Mouse (Mus musculus): Measurements from ENCODE around the gene Gata1.
"Not testable (repeated sequence)": the region's sequence is repeated elsewhere in the genome, so short reads cannot be mapped to it uniquely, and the experiment has no call there.

Gata1 gene

DNA sequence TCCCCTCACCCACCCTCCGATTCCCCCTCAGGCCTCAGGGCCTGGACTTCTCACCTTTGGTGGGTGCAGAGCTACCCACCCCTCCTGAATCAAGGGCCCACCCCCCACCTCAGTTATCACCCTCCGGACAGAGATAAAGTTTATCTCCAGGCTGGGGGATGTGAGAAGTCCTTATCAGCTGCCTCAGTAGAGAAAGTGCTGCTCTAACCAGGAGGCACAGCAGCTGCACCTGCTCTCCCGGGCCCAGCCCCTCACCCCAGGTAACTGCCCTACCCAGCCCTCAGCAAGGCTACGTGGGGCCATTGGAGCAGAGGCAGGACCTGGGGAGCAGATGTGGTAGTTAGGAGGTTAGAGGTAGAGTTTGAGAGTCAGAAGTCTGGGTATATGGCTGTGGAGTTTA is 11.7 kb downstream of the Gata1 start:
- no peak for DNase-seq (ENCODE audit: low read depth, low spot score)

DNA sequence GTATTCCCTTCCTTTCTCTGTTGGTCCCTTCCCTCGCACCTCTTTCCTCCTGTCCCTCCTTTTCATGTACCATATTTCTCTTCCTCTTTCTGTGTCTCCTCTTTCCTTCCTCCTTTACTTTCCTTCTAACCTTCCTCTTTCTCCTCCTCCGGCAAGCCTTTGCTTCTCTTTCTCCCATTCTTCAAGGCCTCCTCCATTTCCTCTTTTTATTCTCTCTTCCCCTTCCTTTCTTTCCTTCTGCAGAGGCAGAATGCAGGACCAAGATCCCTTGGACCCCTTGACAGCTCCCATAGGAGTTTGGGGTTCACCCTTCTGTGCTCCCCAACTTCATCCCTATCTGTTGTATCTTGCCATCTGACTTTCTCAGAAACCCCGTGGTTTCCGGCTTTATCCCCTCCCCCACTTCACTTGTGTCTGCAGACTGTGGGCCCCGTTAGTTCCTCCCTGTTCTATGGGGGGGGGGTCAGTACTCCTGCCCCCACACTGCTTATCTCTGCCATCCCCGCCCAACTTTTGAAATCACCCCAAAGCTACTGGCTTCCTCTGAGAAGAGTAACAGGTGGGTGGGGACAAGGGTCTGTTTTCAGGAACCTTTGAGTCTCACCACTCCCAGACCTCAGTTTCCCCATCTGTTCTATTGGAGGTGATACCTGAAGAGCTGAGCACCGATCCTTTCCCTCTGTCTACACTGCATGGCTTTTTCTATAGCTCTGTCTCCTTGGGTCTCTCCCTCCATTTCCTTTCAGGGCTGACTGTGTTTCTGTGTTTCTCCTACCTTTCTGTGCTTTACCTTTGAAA is 13.8 kb downstream of the Gata1 start:
- DNase-seq (ENCODE audit: low read depth, low spot score), result no peak

DNA sequence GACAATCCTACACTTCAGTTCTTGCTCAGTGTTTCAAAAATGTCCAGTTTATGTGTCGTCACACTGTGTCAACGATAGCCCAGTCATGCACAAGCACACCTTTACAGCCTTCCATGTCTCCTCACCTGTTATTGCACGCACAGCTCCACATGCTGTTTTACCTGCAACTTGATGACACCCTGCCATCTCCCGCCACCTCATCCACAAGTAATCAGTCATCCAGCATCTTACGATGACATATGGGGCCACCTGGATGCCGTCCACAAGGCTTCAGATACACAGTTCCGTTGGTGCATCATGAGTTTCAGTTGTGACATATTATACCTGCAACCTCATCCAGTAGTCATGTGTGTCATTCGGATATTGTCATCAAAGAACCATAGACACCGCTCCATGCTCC is 19.0 kb downstream of the Gata1 start:
- DNase-seq (ENCODE audit: low read depth, low spot score), result no peak

DNA sequence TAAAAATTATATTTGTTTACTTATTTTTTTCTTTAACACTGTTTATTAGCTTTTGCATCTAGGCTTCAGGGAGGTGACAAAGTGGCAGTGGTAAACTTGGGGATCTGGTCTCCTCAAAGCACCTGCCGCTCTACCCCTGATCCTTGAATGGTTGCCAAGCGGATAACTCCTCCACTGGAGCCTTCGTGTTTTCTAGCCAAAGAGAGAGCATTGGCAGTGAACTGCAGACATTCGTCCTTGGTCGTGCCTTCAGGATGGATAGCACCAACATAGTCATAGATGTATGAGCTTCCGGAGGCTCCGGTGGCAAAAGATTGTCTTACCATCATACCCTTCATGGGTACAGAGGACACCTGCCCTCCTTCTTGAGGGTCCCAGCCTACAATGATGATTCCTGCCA is 27.8 kb downstream of the Gata1 start:
- DNase-seq (ENCODE audit: low read depth, low spot score), result no peak

DNA sequence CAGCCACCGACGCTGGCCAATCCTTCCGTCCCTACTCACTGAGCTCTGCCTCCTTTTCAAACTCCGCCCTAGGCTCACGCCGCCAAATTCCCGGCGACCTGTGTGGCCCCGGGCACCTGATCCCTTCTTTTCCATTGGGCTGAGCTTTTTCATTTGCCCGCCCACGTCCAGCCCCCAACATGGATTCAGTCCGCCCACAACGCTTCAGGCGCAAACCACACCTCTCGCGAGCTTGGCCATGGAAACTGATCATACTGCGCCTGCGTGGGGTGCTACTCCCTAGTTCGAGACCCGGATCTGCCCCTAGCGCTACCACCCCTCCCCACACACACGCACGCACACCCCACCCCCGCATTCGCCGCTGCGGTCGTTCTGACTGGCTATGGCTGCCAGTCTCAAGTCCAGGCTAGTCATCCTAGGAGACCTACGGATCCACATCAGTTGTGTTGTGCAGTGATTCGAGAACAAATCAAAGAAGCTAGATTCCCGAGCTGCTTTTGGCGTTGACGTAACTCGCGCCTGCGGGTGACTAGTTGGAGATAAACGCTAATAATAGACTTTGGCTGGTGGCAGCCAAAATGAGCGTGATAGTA is 29.9 kb downstream of the Gata1 start:
- peak; percentile 96 for DNase-seq (ENCODE audit: low read depth, low spot score)

DNA sequence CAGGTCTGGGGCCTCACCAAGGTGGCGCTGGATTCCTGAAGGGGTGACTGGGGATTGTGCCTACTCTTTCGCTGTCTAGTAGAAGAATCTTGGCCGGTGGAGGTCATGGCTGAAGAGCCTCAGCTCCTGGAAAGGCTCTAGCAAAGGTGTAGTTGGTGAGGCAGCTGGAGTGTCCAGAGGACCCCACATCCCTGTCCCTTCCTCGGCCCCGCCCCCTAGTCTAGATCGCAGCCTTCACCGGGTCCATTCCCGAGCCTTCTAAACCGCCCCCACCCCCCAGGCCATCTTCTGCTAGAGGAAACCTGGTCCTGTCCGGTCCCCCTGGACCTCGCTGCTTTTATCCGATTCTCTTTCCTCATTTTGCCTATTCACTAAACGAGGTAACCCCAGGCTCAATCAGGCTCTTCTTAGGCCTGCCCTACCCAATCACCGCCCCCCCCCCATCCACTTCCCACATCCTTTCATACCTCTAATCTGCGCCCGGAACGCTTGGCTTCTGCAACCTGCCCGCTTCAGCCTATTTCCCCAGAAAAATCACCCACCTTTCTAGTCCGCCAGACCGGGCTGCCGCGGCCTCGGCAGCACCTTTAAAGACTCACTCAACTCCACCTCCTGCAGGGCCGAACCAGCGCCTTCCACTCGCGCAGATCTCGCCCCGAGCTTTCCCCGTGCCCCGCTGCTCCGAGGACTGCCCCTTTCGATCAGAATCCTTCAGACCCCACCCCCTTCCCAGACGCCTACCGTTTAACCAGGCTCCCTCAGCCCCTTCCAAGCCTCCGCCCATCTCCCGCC is 30.6 kb downstream of the Gata1 start, which contains the start of gene Hdac6:
Hdac6 (minus strand) TSS at position 782 of the 792 bp plus-strand sequence.
- DNase-seq (ENCODE audit: low read depth, low spot score), result no peak

DNA sequence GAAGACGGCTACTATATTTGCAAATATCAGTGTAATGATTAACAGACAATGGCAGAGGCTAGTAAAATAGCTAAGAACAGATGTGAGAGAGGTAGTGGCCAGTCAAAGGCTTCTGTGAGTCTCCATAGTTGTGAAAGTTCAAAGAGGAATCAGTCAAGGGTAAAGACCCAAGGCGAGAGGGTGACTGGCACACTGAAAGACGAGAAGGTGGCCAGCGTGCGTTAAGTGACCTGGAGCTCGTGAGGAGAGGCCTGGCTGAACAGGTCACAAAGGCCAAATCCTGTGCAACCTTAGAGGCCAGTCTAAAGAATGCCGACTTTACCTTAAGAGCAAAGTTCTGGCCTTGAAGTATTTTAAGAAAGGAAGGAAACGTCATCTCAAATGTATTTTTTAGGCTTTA is 32.3 kb downstream of the Gata1 start:
- no peak for DNase-seq (ENCODE audit: low read depth, low spot score)

DNA sequence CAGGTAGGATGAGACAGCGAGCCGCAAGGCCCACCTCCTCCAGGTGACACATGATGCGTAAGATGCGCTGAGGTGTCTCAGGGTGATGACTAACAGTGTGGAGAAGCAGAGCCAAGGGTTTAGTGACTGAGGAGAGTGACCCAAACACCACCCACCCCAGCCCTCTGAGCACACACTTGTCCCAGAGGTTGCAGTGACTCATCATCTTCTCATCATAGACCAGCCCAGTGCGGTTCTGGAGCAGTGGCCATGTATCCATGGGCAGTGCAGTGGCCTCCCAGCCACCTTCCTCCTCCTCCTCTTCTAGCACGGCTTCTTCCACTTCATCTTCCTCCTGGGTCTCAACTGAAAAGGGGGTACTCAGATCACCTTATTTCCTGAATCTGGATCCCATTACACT is 40.2 kb downstream of the Gata1 start:
- DNase-seq (ENCODE audit: low read depth, low spot score), result no peak

DNA sequence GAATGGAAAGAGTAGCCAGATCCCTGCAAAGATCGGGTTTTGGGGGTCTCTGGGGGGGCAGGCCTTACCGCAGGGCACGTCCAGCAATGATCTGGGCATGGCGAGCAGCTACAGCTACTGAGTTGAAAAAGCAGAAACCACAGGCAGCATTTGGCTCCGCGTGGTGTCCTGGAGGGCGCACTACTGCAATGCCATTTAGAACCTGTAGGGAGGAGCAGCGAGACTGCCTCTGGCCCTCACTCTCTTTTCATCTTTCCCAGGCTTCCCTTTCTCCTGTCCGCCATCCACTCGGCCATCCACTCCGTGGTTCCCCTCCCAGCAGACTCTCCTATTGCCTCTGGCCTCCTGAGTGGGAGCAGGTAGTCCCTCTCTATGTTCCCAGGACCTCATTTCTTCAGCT is 41.0 kb downstream of the Gata1 start:
- no peak for DNase-seq (ENCODE audit: low read depth, low spot score)

DNA sequence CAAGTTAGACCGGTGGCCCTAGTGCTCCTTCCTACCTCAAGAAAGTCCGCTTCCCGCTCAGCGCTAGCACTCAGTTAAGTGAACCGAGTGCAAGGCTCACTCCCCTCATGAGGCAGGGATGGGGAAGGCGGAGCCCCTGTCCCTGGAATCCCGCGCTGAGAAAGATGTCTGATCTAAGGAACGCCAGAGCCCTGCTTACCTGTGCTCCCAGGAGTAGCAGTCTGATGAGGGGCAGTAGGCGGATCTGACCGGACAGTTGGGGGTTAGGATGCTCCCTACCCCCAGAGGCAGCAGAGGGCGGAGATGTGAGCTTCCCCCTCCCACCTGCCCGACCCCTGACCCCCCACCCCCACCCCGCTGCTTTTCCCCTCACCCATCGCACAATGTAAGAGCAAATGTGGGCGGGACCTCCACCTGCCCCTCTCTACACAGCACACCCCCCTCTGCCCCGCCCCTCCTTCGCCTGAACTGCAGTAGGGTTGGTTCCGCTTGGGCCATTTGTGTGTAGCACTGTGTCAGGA is 49.5 kb downstream of the Gata1 start, which contains the start of gene Eras:
Eras (minus strand) TSS at position 338 of the 521 bp plus-strand sequence.
- no peak for DNase-seq (ENCODE audit: low read depth, low spot score)

DNA sequence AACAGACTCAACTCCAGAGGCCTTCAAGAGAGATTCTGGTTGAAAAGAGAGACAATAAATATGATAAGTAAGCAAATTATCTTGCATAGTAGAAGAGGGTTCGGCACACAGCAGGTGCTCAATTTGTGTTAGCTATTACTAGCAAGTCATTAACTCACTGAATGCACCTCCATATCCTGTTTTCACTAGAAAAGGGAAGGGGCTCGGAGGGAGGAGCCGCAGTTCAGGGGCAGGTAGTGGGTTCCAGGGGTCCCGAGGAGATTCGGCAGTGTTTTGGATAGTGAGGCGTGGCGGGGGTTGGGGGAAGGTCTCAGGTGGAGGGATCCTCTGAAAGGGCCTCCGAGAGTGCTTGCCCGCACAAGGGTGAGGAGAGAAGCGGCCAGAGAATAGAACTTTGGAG is 50.8 kb downstream of the Gata1 start:
- DNase-seq (ENCODE audit: low read depth, low spot score), result no peak

DNA sequence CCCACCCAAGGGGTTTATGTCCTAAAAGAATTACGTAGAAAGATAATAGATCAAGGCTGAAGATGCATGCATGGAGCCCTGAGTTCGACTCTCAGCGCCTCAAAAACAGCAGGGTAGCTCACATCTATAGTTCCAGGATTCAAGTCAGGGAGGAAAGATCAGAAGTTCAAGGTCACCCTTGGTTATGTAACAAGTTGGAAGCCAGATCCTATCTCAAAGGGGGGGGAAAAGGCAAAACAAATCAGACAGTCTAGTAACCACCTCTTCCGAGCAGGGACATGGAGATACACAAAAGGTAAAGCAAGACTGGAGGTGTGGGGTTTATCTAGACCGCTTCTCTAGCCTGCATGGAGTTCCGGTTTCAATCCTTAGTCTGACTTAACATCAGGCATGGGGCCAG is 51.6 kb downstream of the Gata1 start:
- no peak for DNase-seq (ENCODE audit: low read depth, low spot score)

DNA sequence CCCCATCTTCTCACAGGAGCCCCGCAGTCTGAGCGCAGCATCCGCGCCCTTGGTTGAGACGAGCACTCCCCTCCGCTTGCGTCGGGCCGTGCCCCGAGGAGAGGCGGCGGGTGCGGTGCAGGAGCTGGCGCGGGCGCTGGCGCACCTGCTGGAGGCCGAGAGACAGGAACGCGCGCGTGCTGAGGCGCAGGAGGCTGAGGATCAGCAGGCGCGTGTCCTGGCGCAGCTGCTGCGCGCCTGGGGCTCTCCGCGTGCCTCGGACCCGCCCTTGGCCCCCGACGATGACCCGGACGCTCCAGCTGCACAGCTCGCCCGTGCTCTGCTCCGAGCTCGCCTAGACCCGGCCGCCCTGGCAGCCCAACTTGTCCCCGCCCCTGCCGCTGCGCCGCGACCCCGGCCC is 55.8 kb downstream of the Gata1 start:
- DNase-seq (ENCODE audit: low read depth, low spot score), result no peak

DNA sequence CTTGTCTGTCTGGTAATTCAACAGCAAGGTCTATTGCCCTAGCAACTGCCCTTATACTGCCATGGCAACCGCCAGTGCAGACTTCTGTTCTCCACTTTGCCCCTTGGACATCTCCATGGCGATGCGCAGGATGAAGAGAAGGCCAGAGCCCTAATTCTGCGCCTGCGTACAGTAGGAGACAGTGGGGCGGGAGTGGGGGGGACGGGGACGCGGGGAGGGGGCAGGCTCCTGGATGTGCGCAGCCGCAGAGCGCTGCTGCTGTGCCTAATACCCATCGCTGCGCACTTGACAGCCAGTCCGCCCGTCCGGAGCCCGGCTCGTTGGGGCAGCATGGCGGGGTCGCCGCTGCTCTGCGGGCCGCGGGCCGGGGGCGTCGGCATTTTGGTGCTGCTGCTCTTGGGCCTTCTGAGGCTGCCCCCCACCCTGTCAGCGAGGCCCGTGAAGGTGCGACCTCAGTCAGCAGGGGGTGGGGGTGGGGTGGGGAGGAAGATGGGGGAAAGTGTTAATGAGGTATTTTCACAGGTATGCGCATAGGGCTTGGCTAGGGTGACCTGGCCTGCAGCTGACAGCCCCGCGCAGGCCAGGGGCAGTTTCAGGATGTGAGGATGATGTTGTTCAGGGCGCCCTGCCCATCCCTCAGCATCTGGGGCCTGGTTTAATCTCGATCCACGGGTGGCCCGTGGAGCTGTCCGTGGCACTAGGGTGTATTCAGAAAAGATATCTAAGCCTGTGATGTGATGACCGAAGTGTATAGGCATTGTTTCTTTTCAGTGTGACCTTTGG is 58.1 kb downstream of the Gata1 start, which contains the start of gene Pcsk1n:
Pcsk1n (plus strand) TSS at position 222 of the 783 bp plus-strand sequence.
- peak; percentile 55 for DNase-seq (ENCODE audit: low read depth, low spot score)

DNA sequence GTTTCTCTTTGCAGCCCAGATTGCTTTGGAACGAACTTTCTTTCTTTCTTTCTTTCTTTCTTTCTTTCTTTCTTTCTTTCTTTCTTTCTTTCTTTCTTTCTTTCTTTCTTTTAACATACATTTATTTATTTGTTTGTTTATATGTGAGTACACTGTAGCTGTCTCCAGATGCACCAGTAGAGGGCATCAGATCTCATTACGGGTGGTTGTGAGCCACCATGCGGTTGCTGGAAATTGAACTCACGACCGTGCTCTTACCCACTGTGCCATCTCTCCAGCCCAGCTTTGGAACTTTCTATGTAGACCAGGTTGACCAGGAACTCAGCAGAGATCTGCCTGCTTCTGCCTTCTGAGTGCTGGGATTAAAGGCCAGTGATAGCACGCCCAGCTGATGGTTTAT is 59.9 kb downstream of the Gata1 start:
- DNase-seq (ENCODE audit: low read depth, low spot score), result not testable (repeated sequence)

DNA sequence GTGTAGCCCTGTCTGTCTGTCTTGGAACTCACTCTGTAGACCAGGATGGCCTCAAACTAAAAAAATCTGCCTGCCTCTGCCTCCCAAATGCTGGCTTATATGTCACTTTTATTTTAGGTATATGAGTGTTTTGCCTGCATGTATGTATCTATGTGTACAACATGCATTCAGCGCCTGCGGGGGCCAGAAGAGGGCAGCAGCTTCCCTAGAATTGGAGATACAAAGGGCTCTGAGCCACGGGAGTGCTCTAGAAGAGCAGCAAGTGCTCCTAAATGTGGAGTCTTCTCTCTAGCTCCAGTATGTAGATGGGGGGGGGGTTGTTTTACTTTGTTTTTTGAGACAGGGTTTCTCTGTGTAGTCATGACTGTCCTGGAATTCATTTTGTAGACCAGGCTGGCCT is 62.2 kb downstream of the Gata1 start:
- DNase-seq (ENCODE audit: low read depth, low spot score), result not testable (repeated sequence)

DNA sequence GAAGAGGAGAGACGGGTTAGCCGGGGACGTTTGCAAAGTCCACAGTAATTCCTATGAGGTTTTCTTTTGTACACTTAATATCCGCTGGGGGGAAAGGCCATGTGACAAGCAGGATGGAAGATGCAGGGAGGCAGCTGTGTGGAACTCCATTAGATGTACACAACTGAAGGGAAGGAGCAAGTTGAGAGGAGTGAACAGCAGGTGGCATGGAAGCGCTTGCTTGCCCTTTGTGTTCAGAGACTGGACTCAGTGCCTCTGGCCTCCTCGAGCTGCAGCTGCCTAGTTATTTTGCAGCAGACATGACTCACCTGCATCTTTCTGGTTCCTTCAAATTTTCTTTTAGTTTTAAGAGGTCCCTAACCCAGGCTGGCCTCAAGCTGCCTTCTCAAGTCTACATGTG is 67.4 kb downstream of the Gata1 start:
- DNase-seq (ENCODE audit: low read depth, low spot score), result no peak
